Mouse (Mus musculus) testis, adult 2 months (tissue): ENCODE results near the gene Stum.

Experiments
- CTCF ChIP-seq: fragments of 200-500 bp; IDR thresholded peaks from 2 replicates; pipeline ENCODE4 v1.5.1; 2012; ENCODE audit warnings: low read depth, mild to moderate bottlenecking, inconsistent platforms, low read length, moderate library complexity; ENCODE audit not compliant: control insufficient read depth, insufficient read depth, insufficient replicate concordance
- POLR2A ChIP-seq: fragments of 200-500 bp; IDR thresholded peaks from 2 replicates; pipeline ENCODE4 v1.6.1; 2012; ENCODE audit warnings: low read depth, mild to moderate bottlenecking, inconsistent platforms, low read length, moderate library complexity; ENCODE audit not compliant: control insufficient read depth

- TF ChIP-seq POLR2A, result no peak
- no peak for TF ChIP-seq CTCF
Observed at GRCm38 (mm10) chr1:180402481-180403081, 80.7 kb downstream of the Stum start.
